Mouse (Mus musculus) cerebellum, adult 9-10 months (tissue): ENCODE measurements at regions not wholly inside any gene's neighbourhood (a gene's known extent, or its start where the extent isn't known, plus 50 kb on each side); places are given as distances from the start of the nearest gene placed in this dataset.

Source experiments
- DNase-seq: peaks from one replicate; pipeline ENCODE4 v3.0.0; 2022

DNA sequence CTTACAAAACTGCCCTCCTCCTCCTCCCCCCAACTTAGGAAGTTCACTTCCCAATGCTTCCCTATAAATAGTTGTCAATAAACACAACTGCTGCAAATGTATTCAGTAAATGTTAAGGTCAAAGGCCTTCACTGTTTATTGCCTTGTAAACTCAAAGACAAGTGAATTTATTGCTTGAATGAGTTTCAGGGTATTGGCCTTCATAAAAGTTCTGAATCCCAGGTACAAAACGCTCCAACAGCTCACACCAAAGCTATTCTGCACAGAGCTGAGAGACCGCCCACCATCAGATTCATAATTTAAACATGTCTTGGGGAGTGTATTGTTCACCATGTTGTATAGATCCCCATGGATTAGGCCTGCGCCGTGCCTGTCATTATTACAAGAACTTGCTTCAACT, 53.9 kb upstream of the Cdkn3 start:
- no peak for DNase-seq

- DNase-seq: no peak
These were observed 56.0 kb upstream of the Cdkn3 start for GRCm38 (mm10) chr14:46704316-46704751.

DNA sequence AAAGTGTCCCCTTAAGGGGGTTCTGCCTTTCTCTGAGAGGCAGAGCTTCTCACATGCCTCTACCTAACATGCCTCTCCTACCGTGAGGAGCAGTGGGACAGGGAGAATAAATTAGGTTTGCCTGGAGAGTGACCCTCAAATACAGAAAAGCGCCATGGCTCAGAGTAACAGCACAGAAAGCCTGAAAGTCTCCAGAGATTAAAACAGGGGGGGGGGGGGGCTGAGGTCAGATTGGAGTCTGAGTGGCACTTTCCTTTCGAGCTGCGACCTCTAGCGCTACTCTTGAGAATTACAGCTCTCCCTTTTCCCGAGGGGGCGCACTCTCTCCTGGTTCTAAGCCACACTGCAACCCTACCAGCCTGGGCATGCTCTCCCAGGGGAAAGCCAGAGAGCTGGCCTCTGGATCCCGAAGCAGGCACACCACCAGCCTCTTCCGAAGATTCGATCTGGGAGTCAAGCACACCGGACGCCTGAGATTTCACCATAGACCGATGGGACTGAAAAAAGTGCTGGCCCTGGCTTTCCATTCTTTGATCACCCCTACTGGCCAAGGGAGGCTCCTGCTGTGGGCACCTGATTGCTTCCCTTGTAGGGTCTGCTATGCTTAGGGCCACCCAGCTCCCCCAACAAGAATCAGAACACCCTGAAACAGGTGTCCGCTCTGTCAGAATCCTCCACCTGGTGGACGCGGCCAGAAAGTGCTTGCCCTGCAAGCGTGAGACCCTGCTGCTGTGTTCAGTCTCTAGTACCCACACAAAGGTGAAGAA, 57.5 kb upstream of the Cdkn3 start:
- no peak for DNase-seq

- no peak for DNase-seq
These were observed 67.8 kb upstream of the Cdkn3 start for GRCm38 (mm10) chr14:46692571-46692970.

DNA sequence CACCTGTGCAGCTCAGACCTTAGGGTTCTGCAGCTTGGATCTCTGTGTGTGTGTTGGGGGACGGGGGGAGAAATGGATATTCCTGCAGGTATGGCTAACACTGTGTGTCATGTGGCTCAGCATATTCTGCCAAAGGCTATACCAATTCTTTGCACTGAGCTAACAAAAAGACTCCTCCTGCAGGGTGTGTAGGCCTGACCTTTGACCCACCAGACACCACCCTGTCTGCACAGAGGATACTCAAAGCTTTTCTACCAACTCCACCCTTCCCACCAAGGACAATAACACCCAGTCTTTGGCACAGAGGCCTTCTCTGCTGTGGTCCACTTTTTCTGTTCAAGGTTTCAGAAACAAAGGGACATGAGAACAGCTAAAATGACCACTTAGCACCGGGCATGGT, 68.3 kb upstream of the Cdkn3 start:
- no peak for DNase-seq

DNA sequence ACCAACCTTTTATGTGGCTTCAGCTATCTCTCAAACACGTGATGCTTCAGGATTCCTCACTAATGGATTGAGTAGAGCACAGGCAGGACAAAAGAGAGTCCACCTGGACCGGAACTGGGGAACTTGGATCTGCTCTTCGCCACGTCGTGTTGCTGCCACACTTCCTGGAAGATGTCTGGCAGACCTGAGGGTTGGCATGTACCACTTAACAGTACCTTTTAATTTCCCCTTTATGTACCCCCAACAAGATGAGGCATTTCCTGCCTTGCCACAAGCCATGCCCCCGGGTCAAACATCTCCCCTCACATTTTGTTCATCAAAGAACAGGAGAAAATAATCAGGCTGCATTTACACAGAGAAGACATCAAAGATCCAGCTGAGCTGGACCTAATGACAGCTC, 77.6 kb upstream of the Cdkn3 start:
- DNase-seq: no peak

DNA sequence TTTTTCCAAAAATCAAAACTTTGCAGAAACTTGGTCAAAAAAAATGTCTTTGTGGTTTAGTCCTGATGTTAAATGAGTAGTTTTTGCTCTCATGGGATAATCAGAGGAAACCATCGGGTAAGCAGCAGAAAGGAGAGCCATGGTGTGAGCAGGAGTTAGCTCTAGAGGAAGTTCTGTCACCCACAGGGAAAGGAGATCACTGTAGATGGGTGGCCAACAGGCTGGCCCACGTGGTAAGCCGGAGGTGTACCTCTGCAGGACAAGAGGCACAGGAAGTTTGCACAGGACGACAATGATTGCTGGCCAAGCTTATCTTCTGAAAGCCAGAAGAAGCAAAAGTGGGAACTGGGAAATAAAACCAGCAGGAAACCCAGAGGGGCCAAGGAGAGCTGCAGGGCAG, 81.4 kb upstream of the Cdkn3 start:
- DNase-seq: no peak

- no peak for DNase-seq
These were observed 88.7 kb upstream of the Cdkn3 start for GRCm38 (mm10) chr14:46671482-46672225.

DNA sequence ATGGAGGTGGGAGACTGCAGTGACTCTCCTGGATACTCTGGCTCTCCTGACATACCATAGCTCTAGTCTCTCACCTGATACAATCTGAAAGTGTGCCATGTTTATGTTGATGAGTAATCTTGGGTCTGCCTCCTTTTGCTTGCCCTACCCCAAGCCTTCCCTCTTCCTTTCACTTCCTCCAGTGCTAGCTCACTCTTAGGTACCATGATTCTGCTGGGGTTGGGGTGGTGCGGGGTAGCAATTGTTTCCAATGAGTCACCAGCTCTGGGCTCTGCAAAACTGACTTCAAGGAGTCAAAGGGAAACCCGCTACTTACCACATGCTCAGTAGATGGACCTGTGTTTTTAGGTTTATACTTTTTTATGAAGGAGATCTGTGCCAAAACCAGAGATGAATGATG, 89.3 kb upstream of the Cdkn3 start:
- DNase-seq: no peak

DNA sequence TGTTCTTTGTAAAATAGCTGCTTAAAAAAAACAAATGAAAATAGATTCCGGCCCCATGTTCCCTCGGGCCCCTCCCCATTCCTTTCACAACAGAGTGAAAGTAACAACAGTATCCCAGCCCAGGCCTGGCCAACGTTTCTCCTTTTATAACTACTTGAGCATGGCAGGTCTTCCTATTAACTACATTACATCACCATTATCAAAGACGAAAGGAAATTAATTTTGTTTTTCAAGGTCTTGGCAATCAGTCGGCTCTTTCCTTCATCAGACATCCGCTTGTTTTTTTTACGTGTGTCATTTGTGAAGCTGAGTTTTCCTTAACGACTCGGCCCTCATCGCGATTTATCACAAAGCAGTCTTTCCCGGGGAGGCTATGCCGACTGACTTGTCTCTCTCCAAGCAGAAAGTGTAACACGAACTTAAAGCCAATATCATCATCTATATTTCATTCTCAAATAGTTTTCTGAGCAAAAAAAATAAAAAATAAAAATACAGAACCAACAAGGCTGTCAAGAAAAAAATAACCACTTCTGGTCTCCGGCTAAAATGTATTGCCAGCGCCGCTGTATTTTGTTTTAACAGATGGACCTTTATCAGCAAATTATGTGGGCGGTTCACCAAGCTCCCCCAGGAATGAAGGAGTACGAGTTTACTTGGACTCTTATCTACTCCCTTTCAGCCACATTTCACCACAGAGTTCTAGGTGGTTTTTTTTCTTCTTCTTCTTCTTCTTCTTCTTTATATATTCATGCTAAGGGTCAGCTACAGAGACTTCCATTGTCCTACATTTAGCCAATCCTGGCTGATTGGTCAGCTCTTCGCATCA, 89.9 kb upstream of the Cdkn3 start:
- no peak for DNase-seq

DNA sequence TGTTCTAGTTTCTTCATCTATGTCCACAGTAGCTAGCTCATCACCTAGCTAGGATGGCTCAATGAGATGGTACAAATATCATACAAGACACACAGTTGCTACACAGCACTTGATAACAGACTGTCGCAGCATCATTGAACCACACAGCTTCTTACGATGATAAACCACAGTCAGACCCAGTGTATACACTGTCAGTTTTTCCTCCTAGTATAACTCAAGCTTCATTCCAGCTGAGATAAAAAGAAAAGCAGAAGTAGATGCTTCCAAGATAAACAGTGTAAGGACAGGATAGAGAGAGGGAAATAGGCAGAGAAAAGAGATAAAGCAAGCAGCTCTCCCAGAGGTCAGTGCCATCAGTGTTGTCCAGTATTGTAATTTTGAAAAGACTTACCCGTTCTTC, 92.1 kb upstream of the Cdkn3 start:
- no peak for DNase-seq

GRCm38 (mm10) chr14:46664305-46664704, 96.0 kb upstream of the Cdkn3 start:
- no peak for DNase-seq

- no peak for DNase-seq
These were observed 96.8 kb upstream of the Cdkn3 start for GRCm38 (mm10) chr14:46663529-46663928.

DNA sequence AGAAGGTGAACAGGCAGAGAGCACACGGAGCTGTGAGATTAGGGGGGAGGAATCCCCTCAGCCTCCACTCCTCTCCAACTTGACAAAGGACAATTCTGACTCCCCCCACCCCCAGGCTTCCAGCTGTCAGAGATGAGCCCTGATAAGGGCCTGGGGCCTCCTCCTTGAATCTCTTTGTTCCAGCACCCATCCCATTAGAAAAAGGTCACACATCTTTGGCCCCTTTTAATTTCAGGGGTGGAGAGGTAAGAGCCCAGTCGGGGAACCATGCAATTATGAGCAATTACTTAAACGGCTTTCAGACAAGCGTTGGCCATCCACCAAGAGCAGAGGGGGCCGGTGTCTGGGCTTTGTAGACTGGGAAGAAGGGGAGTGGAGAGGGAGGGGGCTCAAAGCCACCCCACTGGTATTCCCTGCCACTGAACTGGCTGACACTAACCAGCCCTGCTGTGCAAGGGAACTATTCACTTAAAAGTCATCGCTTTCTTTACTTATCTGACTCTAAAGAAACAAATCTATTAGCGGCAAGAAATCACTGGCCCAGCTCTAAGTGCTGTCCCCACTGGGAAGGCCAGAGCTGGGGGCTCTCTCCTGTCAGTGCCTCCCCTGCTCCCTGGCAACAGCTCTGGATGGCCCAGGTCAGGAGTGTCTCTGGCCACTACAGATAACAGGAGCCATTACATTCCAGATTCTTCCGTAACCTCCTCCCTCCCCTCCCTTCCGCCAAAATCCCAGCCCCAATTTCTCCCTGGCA, 98.4 kb upstream of the Cdkn3 start:
- no peak for DNase-seq

DNA sequence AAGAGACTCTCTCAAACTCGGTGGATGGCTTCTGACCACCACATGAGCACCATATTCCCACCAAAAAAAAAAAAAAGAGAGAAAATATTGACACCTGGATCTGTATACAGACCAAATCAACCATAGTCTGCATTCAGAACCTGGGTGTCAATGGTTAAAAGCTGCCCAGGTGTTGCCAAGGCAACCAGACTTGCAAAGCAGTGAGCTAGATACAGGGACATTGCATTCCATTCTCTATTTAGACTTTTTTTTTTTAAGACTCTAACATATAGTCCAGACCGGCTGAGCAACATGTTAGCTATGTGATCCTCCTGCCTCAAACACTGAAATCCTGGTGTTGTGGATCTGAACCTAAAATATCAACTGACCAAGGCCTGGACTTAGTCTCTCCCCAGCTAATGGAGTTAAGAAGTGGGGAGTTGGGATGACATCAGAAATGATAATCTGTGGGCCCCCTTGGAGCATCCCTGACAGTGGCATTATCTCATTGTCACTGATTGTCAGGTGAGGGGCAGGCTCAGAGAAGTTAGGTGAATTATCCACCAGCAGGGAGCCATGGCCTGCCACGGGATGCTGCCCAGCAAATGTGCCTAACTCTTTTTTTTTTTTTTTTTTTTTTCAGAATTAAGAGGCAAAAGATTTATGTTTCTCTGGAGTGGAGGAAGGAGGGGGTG, 99.1 kb upstream of the Cdkn3 start:
- DNase-seq: no peak

GRCm38 (mm10) chr14:46659365-46659764, 101.0 kb upstream of the Cdkn3 start:
- no peak for DNase-seq

GRCm38 (mm10) chr14:46656249-46656648, 104.1 kb upstream of the Cdkn3 start:
- no peak for DNase-seq

DNA sequence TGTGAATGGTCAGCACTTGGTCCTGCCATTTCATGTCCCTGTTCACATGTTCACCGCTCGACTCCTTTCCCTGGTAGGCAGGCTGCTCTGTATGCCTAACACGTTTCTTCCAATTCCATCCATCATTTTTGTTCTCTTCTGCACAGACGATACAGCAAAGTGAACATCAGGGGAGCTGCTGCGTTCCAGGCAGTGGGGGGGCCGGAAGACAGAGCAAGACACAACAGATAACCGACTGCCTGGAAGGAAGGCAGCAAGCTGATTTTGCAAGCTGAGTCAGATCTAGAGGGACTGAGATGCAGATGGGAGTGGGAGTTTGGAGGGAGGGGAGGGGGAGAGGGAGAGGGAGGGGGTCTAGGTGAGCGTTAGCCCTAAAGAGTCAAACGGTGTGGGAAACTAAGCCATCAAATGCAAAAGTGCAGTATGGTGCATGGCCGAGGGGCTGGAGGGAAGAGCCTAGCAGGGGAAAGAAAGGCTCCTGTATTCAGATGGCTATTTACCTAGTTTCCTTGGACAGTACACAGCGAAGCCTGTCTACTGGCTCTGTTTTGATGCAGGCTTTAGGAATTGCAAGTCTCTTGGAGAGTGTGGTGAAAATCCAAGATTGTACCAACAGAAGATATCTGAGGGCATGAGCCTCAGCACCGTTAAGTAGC, 112.9 kb upstream of the Cdkn3 start:
- DNase-seq: no peak

- DNase-seq: no peak
These were observed 113.5 kb upstream of the Cdkn3 start for GRCm38 (mm10) chr14:46646673-46647318.

DNA sequence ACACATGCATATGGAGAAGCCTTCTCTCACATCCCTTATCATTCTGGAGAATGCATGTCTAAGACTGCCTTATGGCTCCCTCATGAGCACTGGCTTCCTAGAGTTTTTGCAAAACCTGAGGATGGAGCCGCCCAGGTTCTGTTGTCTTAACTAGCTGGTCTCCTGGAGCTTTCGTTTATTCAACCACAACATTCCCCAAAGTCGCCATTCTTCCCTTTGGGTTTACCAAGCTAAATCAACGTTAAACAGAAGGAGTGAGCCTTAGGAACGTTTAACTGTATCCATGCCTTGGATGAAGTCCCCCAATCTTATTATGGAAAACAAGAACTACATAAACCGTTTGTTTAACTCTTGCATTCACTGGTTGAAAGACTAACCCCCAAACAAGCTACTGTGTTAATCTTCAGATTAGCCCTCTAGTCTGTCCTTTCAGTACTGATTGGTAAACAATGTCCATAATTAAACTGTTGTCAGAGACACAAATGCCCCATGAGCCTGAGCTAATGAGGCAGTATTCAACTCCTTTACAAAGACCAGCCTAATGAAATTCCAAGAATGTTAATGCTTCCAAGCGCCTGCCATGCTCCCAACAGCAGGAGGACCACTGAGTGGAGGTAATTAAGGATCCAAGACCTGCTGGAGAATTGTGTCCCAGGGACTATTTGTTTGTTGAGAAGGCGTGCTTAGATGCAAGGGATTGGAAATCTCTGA, 121.1 kb upstream of the Cdkn3 start:
- DNase-seq: no peak

- DNase-seq: no peak
These were observed 121.8 kb upstream of the Cdkn3 start for GRCm38 (mm10) chr14:46638516-46638915.
